Mouse (Mus musculus) E14TG2a.4 (cell line): ENCODE data around the gene Eva1c.

Source experiments
- CTCF ChIP-seq: conservative IDR thresholded peaks from 2 replicates; pipeline ENCODE4 v1.5.1; 2014; ENCODE audit warnings: low read length
- NANOG ChIP-seq: IDR thresholded peaks from 2 replicates; pipeline ENCODE4 v1.6.1; 2014; ENCODE audit warnings: borderline replicate concordance, low read length, mixed read lengths
- POU5F1 ChIP-seq: IDR thresholded peaks from 2 replicates; pipeline ENCODE4 v1.6.1; 2014; ENCODE audit warnings: low read length, borderline replicate concordance

DNA sequence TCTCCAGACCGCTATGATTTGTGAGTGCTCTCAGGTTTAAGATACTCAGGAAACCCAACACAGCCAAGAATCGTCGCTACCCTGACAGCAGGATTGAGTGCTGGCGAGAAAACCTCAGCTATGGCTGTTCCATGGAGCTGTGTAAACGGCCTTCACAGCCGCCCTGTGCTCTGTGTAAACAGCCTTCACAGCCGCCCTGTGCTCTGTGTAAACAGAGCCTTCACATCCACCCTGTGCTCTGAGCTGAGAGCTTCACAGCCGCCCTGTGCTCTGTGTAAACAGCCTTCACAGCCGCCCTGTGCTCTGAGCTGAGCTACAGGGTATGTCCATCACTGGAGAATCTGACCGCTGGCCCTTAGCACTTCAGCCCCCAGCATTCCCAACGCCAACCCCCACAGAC, 46.7 kb upstream of the Eva1c start:
- no peak for TF ChIP-seq CTCF
- TF ChIP-seq POU5F1, result no peak
- no peak for TF ChIP-seq NANOG
